Mouse (Mus musculus) neural tube, embryonic 11.5 days (tissue): ENCODE results near the gene Gm13276. TPM values are rescaled to one million over a fixed set of nuclear protein-coding genes. Genes with fewer than 3 reads are reported as not detected.
"Not testable (repeated sequence)": the region's sequence is repeated elsewhere in the genome, so short reads cannot be mapped to it uniquely, and the experiment has no call there.

Experiments
- ATAC-seq: fragments of 200-750 bp; cut with Nextera tagmentation; 2 replicates; pipeline ENCODE4 v1.8.0; 2017; ENCODE audit warnings: moderate number of reproducible peaks, mild to moderate bottlenecking, moderate TSS enrichment, moderate library complexity; ENCODE audit not compliant: insufficient read depth, low FRiP score, low TSS enrichment
- DNase-seq: peaks from one replicate; pipeline ENCODE4 v3.0.0-alpha.2; 2015; ENCODE audit warnings: low spot score
- H3K27ac ChIP-seq: fragments of 300-500 bp; sonication (generic); 2 replicates; pipeline ENCODE4 v1.5.1; 2014; ENCODE audit warnings: low read depth, mild to moderate bottlenecking, low read length
- H3K27me3 ChIP-seq: fragments of 300-500 bp; sonication (generic); 2 replicates; pipeline ENCODE4 v1.6.1; 2014; ENCODE audit warnings: mild to moderate bottlenecking, low read length, mixed read lengths; ENCODE audit not compliant: control insufficient read depth, insufficient read depth
- H3K36me3 ChIP-seq: fragments of 300-500 bp; sonication (generic); 2 replicates; pipeline ENCODE4 v1.6.1; 2014; ENCODE audit warnings: mild to moderate bottlenecking, low read length, moderate library complexity, mixed read lengths; ENCODE audit not compliant: control insufficient read depth, insufficient read depth
- H3K4me1 ChIP-seq: fragments of 300-500 bp; sonication (generic); 2 replicates; pipeline ENCODE4 v1.6.1; 2014; ENCODE audit warnings: low read length, mixed read lengths; ENCODE audit not compliant: control insufficient read depth, insufficient read depth
- H3K4me2 ChIP-seq: fragments of 300-500 bp; sonication (generic); 2 replicates; pipeline ENCODE4 v1.6.1; 2014; ENCODE audit warnings: low read depth, mild to moderate bottlenecking, moderate library complexity
- H3K4me3 ChIP-seq: fragments of 300-500 bp; sonication (generic); 2 replicates; pipeline ENCODE4 v1.5.1; 2014; ENCODE audit warnings: low read depth, low read length
- H3K9ac ChIP-seq: fragments of 300-500 bp; sonication (generic); 2 replicates; pipeline ENCODE4 v1.6.1; 2014; ENCODE audit warnings: mild to moderate bottlenecking, low read length
- H3K9me3 ChIP-seq: fragments of 300-500 bp; sonication (generic); 2 replicates; pipeline ENCODE4 v1.6.1; 2016; ENCODE audit warnings: low read length; ENCODE audit not compliant: control insufficient read depth
- WGBS: fragments of 180-500 bp; shearing (Covaris S2); extraction: QIAGEN DNeasy Blood & Tissue Kit; methylation state at CpG from one replicate; pipeline ENCODE4 v1.1.7; 2014; 5-methylcytosine and 5-hydroxymethylcytosine counted together
- polyA plus RNA-seq: library from polyadenylated mRNA; unstranded; fragments of >200 nt; fragmentation: Nextera tagmentation; extraction: Ambion mirVana; gene quantifications from 2 replicates; pipeline ENCODE4 v1.2.1, GENCODE M21; 2014

Gene Gm13276
- polyA plus RNA-seq, 1 experiment from 2014 or later: not detected

- Histone ChIP-seq H3K4me1 (no peaks in the 10 kb centered on the region), H3K9ac (no peak overlapping the region), H3K36me3 (no peaks in the 10 kb centered on the region), H3K4me3 (no peak overlapping the region), H3K4me2 (no peak overlapping the region), H3K27me3 (no peaks in the 10 kb centered on the region), H3K27ac (no peak overlapping the region), H3K9me3 (no peaks in the 10 kb centered on the region)
- ATAC-seq: no peak
- no peak for DNase-seq
- WGBS: 31% methylated on average over 4 of the region's 4 CpGs
Observed at GRCm38 (mm10) chr4:88830523-88830922, 45.0 kb downstream of the Gm13276 start.

DNA sequence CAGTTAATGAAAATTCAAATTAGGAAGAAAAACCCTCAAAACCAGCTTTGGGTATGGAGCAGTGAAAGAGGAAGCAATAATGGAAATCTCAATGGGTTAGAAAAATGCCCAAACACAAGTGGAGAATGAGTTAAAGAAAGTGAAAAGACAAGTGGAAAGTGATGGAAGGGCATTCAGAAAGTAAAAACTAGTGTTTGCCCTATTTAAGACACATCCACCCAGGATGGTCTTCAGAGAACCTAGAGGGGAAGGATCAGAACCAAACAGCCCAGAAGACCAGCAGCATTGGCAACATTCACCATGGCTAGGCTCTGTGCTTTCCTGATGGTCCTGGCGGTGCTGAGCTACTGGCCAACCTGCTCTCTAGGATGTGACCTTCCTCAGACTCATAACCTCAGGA, 49.7 kb downstream of the Gm13276 start, which contains the start of gene Ifna5:
Gene Ifna5, plus strand, starts transcription at position 301 of the 400 bp plus-strand sequence.
- H3K36me3 ChIP-seq, H3K4me2 ChIP-seq, H3K9me3 ChIP-seq, H3K4me3 ChIP-seq, H3K27ac ChIP-seq, DNase-seq, ATAC-seq, H3K27me3 ChIP-seq, H3K9ac ChIP-seq, H3K4me1 ChIP-seq: not testable (repeated sequence)
- 69% methylated on average over 1 of the region's 1 CpGs for WGBS

Other genes starting within 250 kb of the Gm13276 start
- not detected in 2 replicates for gene Ifna15, start 227.5 kb upstream of the Gm13276 start, polyA plus RNA-seq
- gene Ifna14, start 213.9 kb upstream of the Gm13276 start, polyA plus RNA-seq: not detected in 2 replicates
- gene Ifna9, start 193.3 kb upstream of the Gm13276 start, polyA plus RNA-seq: not detected in 2 replicates
- gene Ifna12, start 182.3 kb upstream of the Gm13276 start, polyA plus RNA-seq: not detected in 2 replicates
- not detected in 2 replicates for gene C87499, start 151.3 kb upstream of the Gm13276 start, polyA plus RNA-seq
- gene Ifna13, start 141.2 kb upstream of the Gm13276 start, polyA plus RNA-seq: not detected in 2 replicates
- gene Ifna16, start 108.8 kb upstream of the Gm13276 start, polyA plus RNA-seq: not detected in 2 replicates
- not detected in 2 replicates for gene Ifna2, start 101.8 kb upstream of the Gm13276 start, polyA plus RNA-seq
- not detected in 2 replicates for gene Ifnab, start 94.3 kb upstream of the Gm13276 start, polyA plus RNA-seq
- 1.9 and 2.1 TPM in 2 replicates for gene Gm26566, start 63.9 kb upstream of the Gm13276 start, polyA plus RNA-seq
- gene Klhl9, start 63.2 kb upstream of the Gm13276 start, polyA plus RNA-seq: 151 and 152 TPM in 2 replicates
- gene Gm13271, start 30.8 kb upstream of the Gm13276 start, polyA plus RNA-seq: 0.53 TPM in 1 of 2 replicates, not detected in the other
- not detected in 2 replicates for gene Gm13283, start 25.6 kb upstream of the Gm13276 start, polyA plus RNA-seq
- 0.31 and 0.46 TPM in 2 replicates for gene Gm13290, start 11.9 kb upstream of the Gm13276 start, polyA plus RNA-seq
- gene Gm13289, start 8.8 kb upstream of the Gm13276 start, polyA plus RNA-seq: not detected in 2 replicates
- not detected in 2 replicates for gene Gm13272, start 5.9 kb upstream of the Gm13276 start, polyA plus RNA-seq
- gene Ifnz, start 3.6 kb upstream of the Gm13276 start, polyA plus RNA-seq: not detected in 2 replicates
- not detected in 2 replicates for gene Gm13277, start 2.9 kb downstream of the Gm13276 start, polyA plus RNA-seq
- not detected in 2 replicates for gene Gm13278, start 5.8 kb downstream of the Gm13276 start, polyA plus RNA-seq
- gene Gm13275, start 8.8 kb downstream of the Gm13276 start, polyA plus RNA-seq: not detected in 2 replicates
- not detected in 2 replicates for gene Gm13279, start 11.7 kb downstream of the Gm13276 start, polyA plus RNA-seq
- 0.19 TPM in 1 of 2 replicates, not detected in the other for gene Gm13285, start 14.0 kb downstream of the Gm13276 start, polyA plus RNA-seq
- not detected in 2 replicates for gene Gm13287, start 17.5 kb downstream of the Gm13276 start, polyA plus RNA-seq
- gene Gm13288, start 19.8 kb downstream of the Gm13276 start, polyA plus RNA-seq: not detected in 2 replicates
- gene Ifna7, start 30.5 kb downstream of the Gm13276 start, polyA plus RNA-seq: not detected in 2 replicates
- not detected in 2 replicates for gene Ifna11, start 34.2 kb downstream of the Gm13276 start, polyA plus RNA-seq
- not detected in 2 replicates for gene Ifna6, start 41.7 kb downstream of the Gm13276 start, polyA plus RNA-seq
- gene Ifna5, start 49.8 kb downstream of the Gm13276 start, polyA plus RNA-seq: not detected in 2 replicates
- not detected in 2 replicates for gene Ifna4, start 56.2 kb downstream of the Gm13276 start, polyA plus RNA-seq
- not detected in 2 replicates for gene Ifna1, start 64.4 kb downstream of the Gm13276 start, polyA plus RNA-seq
- gene Ifne, start 94.5 kb downstream of the Gm13276 start, polyA plus RNA-seq: not detected in 2 replicates